Mouse (Mus musculus) CH12.LX (cell line): ENCODE measurements at regions not wholly inside any gene's neighbourhood (a gene's known extent, or its start where the extent isn't known, plus 50 kb on each side); places are given as distances from the start of the nearest gene placed in this dataset.

Experiments
- DNase-seq: peaks from one replicate; pipeline ENCODE4 v3.0.0-alpha.2; 2013; ENCODE audit errors: extremely low read depth
- H3K27ac ChIP-seq: 2 replicates; pipeline ENCODE4 v1.5.1; 2012; ENCODE audit warnings: low read depth, mild to moderate bottlenecking, control low read depth, moderate library complexity; ENCODE audit not compliant: insufficient read depth
- H3K27me3 ChIP-seq: replicated peaks from 2 replicates; pipeline ENCODE3; 2012; ENCODE audit warnings: inconsistent platforms
- H3K36me3 ChIP-seq, 2 experiments: replicated peaks in 1 of 2; 2 replicates each; pipeline versions ENCODE3 to v1.6.1; 2012; ENCODE audit warnings: inconsistent platforms in 1 of 2, low read length in 1 of 2, mild to moderate bottlenecking in 1 of 2, mixed read lengths in 1 of 2, moderate library complexity in 1 of 2; ENCODE audit not compliant: control insufficient read depth in 1 of 2, insufficient read depth in 1 of 2
- H3K4me1 ChIP-seq, 2 experiments: 2 replicates each; pipeline ENCODE4 v1.6.1; 2012; ENCODE audit warnings: inconsistent platforms in 1 of 2, moderate library complexity in 1 of 2; ENCODE audit not compliant: insufficient read depth in 2 of 2, control insufficient read depth in 1 of 2
- H3K4me2 ChIP-seq: 2 replicates; pipeline ENCODE4 v1.6.1; 2012; ENCODE audit warnings: low read depth, mild to moderate bottlenecking, control low read depth; ENCODE audit not compliant: poor library complexity, insufficient read depth, severe bottlenecking
- H3K4me3 ChIP-seq, 3 experiments: fragments of 150-350 bp in 1 of 3; sonication (generic) in 1 of 3; replicated peaks in 1 of 3; 2 replicates each; pipeline versions ENCODE3 to v1.5.1; 2011 to 2012; ENCODE audit warnings: low read depth in 2 of 3, low read length in 2 of 3, mild to moderate bottlenecking in 2 of 3, moderate library complexity in 2 of 3, control low read depth in 1 of 3, improper control_type of control experiment in 1 of 3, inconsistent platforms in 1 of 3, mixed read lengths in 1 of 3; ENCODE audit not compliant: poor library complexity in 1 of 3
- H3K79me2 ChIP-seq: replicated peaks from 2 replicates; pipeline ENCODE4 v1.6.1; 2012; ENCODE audit warnings: mild to moderate bottlenecking, moderate library complexity; ENCODE audit not compliant: control insufficient read depth, poor library complexity, insufficient read depth, severe bottlenecking; ENCODE audit errors: extremely low read depth
- H3K9ac ChIP-seq: 2 replicates; pipeline ENCODE4 v1.6.1; 2012; ENCODE audit warnings: low read depth, mild to moderate bottlenecking, control low read depth, moderate library complexity; ENCODE audit not compliant: insufficient read depth
- H3K9me3 ChIP-seq: replicated peaks from 2 replicates; pipeline ENCODE3; 2012; ENCODE audit warnings: low read length, inconsistent platforms, mixed read lengths
- CHD2 ChIP-seq: IDR thresholded peaks from 2 replicates; pipeline ENCODE4 v1.6.1; 2011; ENCODE audit warnings: low read length, improper control_type of control experiment
- EP300 ChIP-seq: IDR thresholded peaks from 2 replicates; pipeline ENCODE4 v1.6.1; 2011; ENCODE audit warnings: low read length, improper control_type of control experiment
- ETS1 ChIP-seq: conservative IDR thresholded peaks from 2 replicates; pipeline ENCODE4 v1.6.1; 2012; ENCODE audit warnings: low read depth, mild to moderate bottlenecking, inconsistent platforms, low read length, improper control_type of control experiment, moderate library complexity
- GABPA ChIP-seq: IDR thresholded peaks from 2 replicates; pipeline ENCODE4 v1.6.1; 2012; ENCODE audit warnings: low read depth, low read length, improper control_type of control experiment, inconsistent platforms; ENCODE audit not compliant: insufficient replicate concordance
- IRF4 ChIP-seq: IDR thresholded peaks from 2 replicates; pipeline ENCODE4 v1.6.1; 2014; ENCODE audit warnings: low read depth, mild to moderate bottlenecking, inconsistent platforms, low read length, improper control_type of control experiment
- JUN ChIP-seq: IDR thresholded peaks from 2 replicates; pipeline ENCODE4 v1.6.1; 2011; ENCODE audit warnings: low read depth, mild to moderate bottlenecking, low read length, improper control_type of control experiment, moderate library complexity; ENCODE audit not compliant: insufficient read depth
- JUND ChIP-seq: conservative IDR thresholded peaks from 2 replicates; pipeline ENCODE4 v1.6.1; 2011; ENCODE audit warnings: low read depth, low read length, improper control_type of control experiment
- NELFE ChIP-seq: IDR thresholded peaks from 2 replicates; pipeline ENCODE4 v1.6.1; 2011; ENCODE audit warnings: low read depth, low read length, improper control_type of control experiment
- NRF1 ChIP-seq: IDR thresholded peaks from 2 replicates; pipeline ENCODE4 v1.6.1; 2014; ENCODE audit warnings: low read depth, mild to moderate bottlenecking, inconsistent platforms, low read length, improper control_type of control experiment, moderate library complexity
- PAX5 ChIP-seq: IDR thresholded peaks from 2 replicates; pipeline ENCODE4 v1.6.1; 2012; ENCODE audit warnings: low read length, inconsistent platforms, mixed read lengths
- POLR2AphosphoS2 ChIP-seq: IDR thresholded peaks from 2 replicates; pipeline ENCODE4 v1.6.1; 2011; ENCODE audit warnings: low read depth, low read length, improper control_type of control experiment
- RAD21 ChIP-seq: IDR thresholded peaks from 2 replicates; pipeline ENCODE4 v1.6.1; 2011; ENCODE audit warnings: low read depth, mild to moderate bottlenecking, low read length, improper control_type of control experiment, moderate library complexity
- SMC3 ChIP-seq: IDR thresholded peaks from 2 replicates; pipeline ENCODE4 v1.6.1; 2011; ENCODE audit warnings: low read depth, low read length, improper control_type of control experiment
- TCF12 ChIP-seq: IDR thresholded peaks from 2 replicates; pipeline ENCODE4 v1.6.1; 2014; ENCODE audit warnings: low read depth, mild to moderate bottlenecking, inconsistent platforms, low read length, improper control_type of control experiment
- UBTF ChIP-seq: IDR thresholded peaks from 2 replicates; pipeline ENCODE4 v1.6.1; 2012; ENCODE audit warnings: low read depth, mild to moderate bottlenecking, inconsistent platforms, low read length, improper control_type of control experiment, moderate library complexity
- USF1 ChIP-seq: IDR thresholded peaks from 2 replicates; pipeline ENCODE4 v1.6.1; 2014; ENCODE audit warnings: low read depth, mild to moderate bottlenecking, inconsistent platforms, low read length, improper control_type of control experiment
- ZC3H11A ChIP-seq: IDR thresholded peaks from 2 replicates; pipeline ENCODE4 v1.6.1; 2012; ENCODE audit warnings: low read depth, mild to moderate bottlenecking, inconsistent platforms, low read length, improper control_type of control experiment
- ZMIZ1 ChIP-seq: IDR thresholded peaks from 2 replicates; pipeline ENCODE4 v1.6.1; 2012; ENCODE audit warnings: low read depth, mild to moderate bottlenecking, inconsistent platforms, low read length, improper control_type of control experiment
- ZNF384 ChIP-seq: IDR thresholded peaks from 2 replicates; pipeline ENCODE4 v1.6.1; 2012; ENCODE audit warnings: low read depth, low read length, improper control_type of control experiment, inconsistent platforms
- dilution Hi-C: fragments of 300-500 bp; cut with MboI; formaldehyde crosslinking; loops from 2 replicates; pipeline ENCODE4 v1.14.3; 2020; ENCODE audit warnings: low sequenced_read_pairs; ENCODE audit not compliant: extremely low pct_unique_long_range_greater_than_20kb, extremely low pct_ligation_motif_present
- in situ Hi-C: fragments of 300-500 bp; cut with MboI; formaldehyde crosslinking; loops from 3 replicates; pipeline ENCODE4 v1.14.3; 2019; ENCODE audit warnings: low sequenced_read_pairs, low pct_ligation_motif_present, low pct_unique_long_range_greater_than_20kb, mixed read lengths

- Histone ChIP-seq H3K27me3 (no peaks in the 10 kb centered on the region), H3K4me1 (no peaks in the 10 kb centered on the region), H3K9me3 (peaks cover 45% of the 10 kb centered on the region), H3K36me3 (no peaks in the 10 kb centered on the region), H3K4me3 (no peak overlapping the region), H3K4me2 (no peak overlapping the region), H3K79me2 (no peaks in the 10 kb centered on the region), H3K9ac (no peak overlapping the region), H3K27ac (no peak overlapping the region)
- TF ChIP-seq NRF1 (no peak), JUN (no peak), GABPA (no peak), CHD2 (no peak), ZMIZ1 (no peak)
- no peak for DNase-seq
- dilution Hi-C loops, result no loop called here
- in situ Hi-C loops, result no loop called here
Observed at GRCm38 (mm10) chr8:49195333-49195640, 351.5 kb upstream of the Tenm3 start.

GRCm38 (mm10) chr8:49194592-49195332 lies 351.0 kb upstream of the Tenm3 start:
- in situ Hi-C loops, result no loop called here
- dilution Hi-C loops, result no loop called here
- TF ChIP-seq NELFE (no peak), SMC3 (no peak), UBTF (no peak), ZC3H11A (no peak), JUN (no peak), ETS1 (no peak), JUND (no peak), USF1 (no peak), GABPA (no peak), PAX5 (no peak), RAD21 (no peak), TCF12 (no peak), CHD2 (no peak), EP300 (no peak), ZMIZ1 (no peak), ZNF384 (no peak), POLR2AphosphoS2 (no peak), IRF4 (no peak)
- TF ChIP-seq, all 38 proteins: peak for 0

More at GRCm38 (mm10) chr8:49194592-49195332, 351.0 kb upstream of the Tenm3 start:
- Histone ChIP-seq H3K4me2 (no peak overlapping the region), H3K4me3 (no peak overlapping the region), H3K9ac (no peak overlapping the region), H3K36me3 (no peaks in the 10 kb centered on the region), H3K27ac (no peak overlapping the region), H3K27me3 (no peaks in the 10 kb centered on the region), H3K4me1 (no peaks in the 10 kb centered on the region), H3K9me3 (peaks cover 47% of the 10 kb centered on the region), H3K79me2 (no peaks in the 10 kb centered on the region)
- no peak for DNase-seq
